Mouse (Mus musculus) bone marrow, adult 2 months (tissue): ENCODE results near the gene Tfip11.
"Not testable (repeated sequence)": the region's sequence is repeated elsewhere in the genome, so short reads cannot be mapped to it uniquely, and the experiment has no call there.

Experiments
- CTCF ChIP-seq: fragments of 200-500 bp; IDR thresholded peaks from 2 replicates; pipeline ENCODE4 v1.5.1; 2011; ENCODE audit warnings: low read length, control low read depth; ENCODE audit not compliant: control insufficient read depth, insufficient read depth
- POLR2A ChIP-seq: fragments of 200-500 bp; IDR thresholded peaks from 2 replicates; pipeline ENCODE4 v1.6.1; 2011; ENCODE audit warnings: low read depth, mild to moderate bottlenecking, control low read depth, low read length, borderline replicate concordance; ENCODE audit not compliant: control insufficient read depth

DNA sequence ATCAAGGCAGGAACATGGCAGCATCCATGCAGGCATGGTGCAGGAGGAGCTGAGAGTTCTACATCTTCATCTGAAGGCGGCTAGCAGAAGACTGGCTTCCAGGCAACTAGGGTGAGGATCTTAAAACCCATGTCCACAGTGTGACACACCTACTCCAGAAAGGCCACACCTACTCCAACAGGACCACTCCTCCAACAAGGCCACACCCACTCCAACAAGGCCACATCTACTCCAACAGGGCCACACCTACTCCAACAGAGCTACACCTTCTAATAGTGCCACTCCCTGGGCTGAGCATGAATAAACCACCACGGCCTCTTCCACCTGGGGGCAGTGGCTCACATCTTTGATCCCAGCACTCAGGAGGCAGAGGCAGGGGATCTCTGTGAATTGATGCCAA is 6.8 kb upstream of the Tfip11 start:
- TF ChIP-seq CTCF, POLR2A: not testable (repeated sequence)
